Mouse (Mus musculus) adrenal gland, adult 8-10 months (tissue): ENCODE results near the gene Castor1. TPM values are rescaled to one million over a fixed set of nuclear protein-coding genes. Genes with fewer than 3 reads are reported as not detected.

Experiments used
- DNase-seq: peaks from one replicate; pipeline ENCODE4 v3.0.0; 2022
- total RNA-seq, 4 experiments: library from RNA; stranded (reverse); gene quantifications; 2 replicates each; pipeline ENCODE4 v1.2.4; 2022

Castor1 gene
- total RNA-seq, 4 experiments from 2014 or later: 3.1 to 6.1 (median 4.2) TPM

- no peak for DNase-seq
Observed at GRCm38 (mm10) chr11:4207655-4208054, 10.4 kb upstream of the Castor1 start.

- no peak for DNase-seq
Observed at GRCm38 (mm10) chr11:4209556-4209955, 8.5 kb upstream of the Castor1 start.

GRCm38 (mm10) chr11:4210786-4211185 lies 7.2 kb upstream of the Castor1 start:
- DNase-seq: no peak

- no peak for DNase-seq
Observed at GRCm38 (mm10) chr11:4213107-4213506, 4.9 kb upstream of the Castor1 start.

GRCm38 (mm10) chr11:4214572-4214971 lies 3.5 kb upstream of the Castor1 start:
- no peak for DNase-seq

- DNase-seq: no peak
Observed at GRCm38 (mm10) chr11:4215061-4215460, 3.0 kb upstream of the Castor1 start.

- no peak for DNase-seq
Observed at GRCm38 (mm10) chr11:4216248-4217000, 1.6 kb upstream of the Castor1 start.

- no peak for DNase-seq
Observed at GRCm38 (mm10) chr11:4218637-4219036, 612 bp downstream of the Castor1 start.

- DNase-seq: peak; percentile 76
Observed at GRCm38 (mm10) chr11:4219317-4219751, 1.3 kb downstream of the Castor1 start.

- DNase-seq: no peak
Observed at GRCm38 (mm10) chr11:4219908-4220307, 1.9 kb downstream of the Castor1 start.

GRCm38 (mm10) chr11:4220443-4221400 lies 2.7 kb downstream of the Castor1 start:
- DNase-seq: peak; percentile 71

GRCm38 (mm10) chr11:4222046-4222950 lies 4.3 kb downstream of the Castor1 start:
- DNase-seq: no peak

- no peak for DNase-seq
Observed at GRCm38 (mm10) chr11:4223393-4224188, 5.6 kb downstream of the Castor1 start.

GRCm38 (mm10) chr11:4224223-4224622 lies 6.2 kb downstream of the Castor1 start:
- DNase-seq: no peak

GRCm38 (mm10) chr11:4226569-4227325 lies 8.7 kb downstream of the Castor1 start:
- no peak for DNase-seq

GRCm38 (mm10) chr11:4228463-4228862 lies 10.4 kb downstream of the Castor1 start:
- DNase-seq: no peak

- DNase-seq: no peak
Observed at GRCm38 (mm10) chr11:4229841-4230240, 11.8 kb downstream of the Castor1 start.

- no peak for DNase-seq
Observed at GRCm38 (mm10) chr11:4231435-4231834, 13.4 kb downstream of the Castor1 start.

- no peak for DNase-seq
Observed at GRCm38 (mm10) chr11:4232644-4233043, 14.6 kb downstream of the Castor1 start.

GRCm38 (mm10) chr11:4235052-4235655 lies 17.1 kb downstream of the Castor1 start:
- no peak for DNase-seq
